Mouse (Mus musculus) myocyte (in vitro differentiated cells): ENCODE measurements at regions not wholly inside any gene's neighbourhood (a gene's known extent, or its start where the extent isn't known, plus 50 kb on each side); places are given as distances from the start of the nearest gene placed in this dataset.

Experiments used
- CEBPB ChIP-seq: IDR thresholded peaks from 2 replicates; pipeline ENCODE4 v1.6.1; 2011; ENCODE audit warnings: mild to moderate bottlenecking, moderate library complexity; ENCODE audit not compliant: poor library complexity, insufficient read depth, severe bottlenecking
- E2F4 ChIP-seq: IDR thresholded peaks from one replicate; pipeline ENCODE4 v1.6.1; 2011; ENCODE audit warnings: mild to moderate bottlenecking, control low read depth, moderate library complexity; ENCODE audit not compliant: insufficient read depth
- MAX ChIP-seq: IDR thresholded peaks from one replicate; pipeline ENCODE4 v1.6.1; 2011; ENCODE audit warnings: low read depth, mild to moderate bottlenecking, control low read depth
- MYOD1 ChIP-seq, 3 experiments: IDR thresholded peaks; one replicate each; pipeline ENCODE4 v1.6.1; 2011; ENCODE audit warnings: control low read depth in 2 of 3, low read depth in 2 of 3, mild to moderate bottlenecking in 2 of 3, moderate library complexity in 1 of 3; ENCODE audit not compliant: insufficient read length in 2 of 3, control insufficient read depth in 1 of 3
- MYOG ChIP-seq, 3 experiments: IDR thresholded peaks; one replicate each; pipeline ENCODE4 v1.6.1; 2011; ENCODE audit warnings: control low read depth in 2 of 3, low read depth in 2 of 3, mild to moderate bottlenecking in 2 of 3; ENCODE audit not compliant: insufficient read length in 2 of 3, control insufficient read depth in 1 of 3, insufficient read depth in 1 of 3
- POLR2A ChIP-seq: IDR thresholded peaks from one replicate; pipeline ENCODE4 v1.6.1; 2011; ENCODE audit warnings: low read depth, mild to moderate bottlenecking, control low read depth, moderate library complexity; ENCODE audit not compliant: insufficient read length
- POLR2AphosphoS2 ChIP-seq: IDR thresholded peaks from one replicate; pipeline ENCODE4 v1.6.1; 2011; ENCODE audit warnings: low read depth, control low read depth; ENCODE audit not compliant: insufficient read length
- REST ChIP-seq: IDR thresholded peaks from one replicate; pipeline ENCODE4 v1.6.1; 2011; ENCODE audit warnings: mild to moderate bottlenecking, control low read depth, moderate library complexity; ENCODE audit not compliant: insufficient read depth, insufficient read length
- TCF12 ChIP-seq: IDR thresholded peaks from one replicate; pipeline ENCODE4 v1.6.1; 2011; ENCODE audit warnings: mild to moderate bottlenecking, control low read depth; ENCODE audit not compliant: poor library complexity, insufficient read depth, severe bottlenecking
- TCF3 ChIP-seq: IDR thresholded peaks from one replicate; pipeline ENCODE4 v1.6.1; 2011; ENCODE audit warnings: low read depth, control low read depth; ENCODE audit not compliant: insufficient read length
- USF1 ChIP-seq: IDR thresholded peaks from one replicate; pipeline ENCODE4 v1.6.1; 2011; ENCODE audit warnings: low read depth, mild to moderate bottlenecking, control low read depth, moderate library complexity

DNA sequence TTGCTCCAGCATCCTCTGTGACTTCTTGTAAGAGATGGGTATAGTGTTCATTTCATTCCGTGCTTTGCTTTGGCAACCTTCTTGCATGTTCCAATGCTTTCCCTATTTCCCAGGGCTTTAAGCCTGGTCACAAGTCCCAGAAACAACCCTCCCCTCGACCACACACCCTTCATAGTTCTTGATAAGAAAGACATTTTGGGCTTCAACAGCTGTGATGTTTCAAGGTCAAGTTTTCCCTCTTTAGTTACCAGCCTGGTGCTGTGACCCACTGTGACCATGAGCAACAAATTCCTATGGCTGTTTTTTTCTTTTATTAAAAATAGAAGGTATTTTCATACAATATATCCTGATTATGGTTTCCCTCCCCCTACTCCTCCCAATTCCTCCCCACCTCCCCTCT lies 114.1 kb upstream of the Nfe2l3 start:
- no peak for TF ChIP-seq POLR2A
- no peak for TF ChIP-seq REST
- TF ChIP-seq MAX, result no peak
- TF ChIP-seq TCF12, result no peak
- peak in 1 of 3 experiments; percentile 21 for TF ChIP-seq MYOD1 (IDR thresholded peaks at IDR 0.05; ENCODE audit: control insufficient read depth in 1 of 3, insufficient read length in 2 of 3, low read depth in 2 of 3)
- no peak for TF ChIP-seq POLR2AphosphoS2
- no peak for TF ChIP-seq E2F4
- TF ChIP-seq CEBPB, result no peak
- TF ChIP-seq USF1, result no peak
- TF ChIP-seq TCF3, result no peak
- TF ChIP-seq MYOG (IDR thresholded peaks at IDR 0.05; ENCODE audit: control insufficient read depth in 1 of 3, insufficient read depth in 1 of 3, insufficient read length in 2 of 3, low read depth in 2 of 3), result peak in 1 of 3 experiments; percentile 29
